Mouse (Mus musculus) olfactory bulb, adult 2 months (tissue): ENCODE measurements around the gene Nemp2.

Source experiments
- CTCF ChIP-seq: fragments of 200-500 bp; IDR thresholded peaks from 2 replicates; pipeline ENCODE4 v1.5.1; 2012; ENCODE audit warnings: low read depth, mild to moderate bottlenecking, low read length, moderate library complexity; ENCODE audit not compliant: insufficient read depth
- POLR2A ChIP-seq: fragments of 200-500 bp; IDR thresholded peaks from 2 replicates; pipeline ENCODE4 v1.6.1; 2012; ENCODE audit warnings: mild to moderate bottlenecking, low read depth, low read length, moderate library complexity; ENCODE audit not compliant: insufficient read depth

DNA sequence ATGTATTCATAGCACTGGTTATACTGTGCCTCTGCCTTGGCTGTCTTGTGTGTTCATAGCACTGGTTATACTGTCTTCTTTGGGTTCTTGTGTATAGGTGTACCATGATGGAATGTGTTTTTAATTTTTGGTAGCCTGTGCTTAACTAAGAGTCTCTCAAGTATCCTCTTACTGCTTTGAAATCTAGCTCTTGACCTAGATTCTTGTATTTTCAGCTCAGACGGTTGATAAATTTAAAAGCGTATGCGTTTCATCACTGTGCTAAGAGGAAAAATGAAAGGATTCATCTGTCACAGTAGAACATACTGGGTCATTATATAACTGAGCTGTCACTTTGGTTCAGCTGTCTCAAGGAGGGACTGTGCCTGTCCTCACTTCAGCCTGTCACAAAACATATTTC, 5.4 kb downstream of the Nemp2 start:
- TF ChIP-seq CTCF (no peak), POLR2A (no peak)
